Mouse (Mus musculus) adrenal gland (tissue): ENCODE data around the gene Spi1.
"Not testable (repeated sequence)": the region's sequence is repeated elsewhere in the genome, so short reads cannot be mapped to it uniquely, and the experiment has no call there.

Source experiments
- intact Hi-C: fragments of 180-260 bp; cut with DNase I; formaldehyde crosslinking; loops from one replicate; pipeline ENCODE4 v1.15.1; 2025

The Spi1 gene

DNA sequence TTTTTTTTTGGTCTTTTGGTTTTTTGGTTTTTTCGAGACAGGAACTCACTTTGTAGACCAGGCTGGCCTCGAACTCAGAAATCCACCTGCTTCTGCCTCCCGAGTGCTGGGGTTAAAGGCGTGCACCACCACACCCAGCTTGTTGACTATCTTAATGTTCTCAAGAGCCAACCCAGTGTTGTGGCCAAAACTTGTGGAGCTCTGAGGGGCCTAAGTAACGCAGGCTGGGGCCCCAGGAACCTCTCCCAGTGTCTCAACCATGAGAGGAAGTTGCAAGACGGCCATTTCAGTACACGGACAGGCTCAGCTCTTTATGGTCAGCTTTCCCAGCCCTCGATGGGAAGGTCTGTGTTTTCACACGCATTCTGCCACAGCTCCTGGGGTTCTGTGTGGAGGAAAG lies 6.8 kb downstream of the Spi1 start:
- intact Hi-C loops = no loop called here

- intact Hi-C loops = no loop called here
These were observed 8.0 kb downstream of the Spi1 start for GRCm38 (mm10) chr2:91090208-91090607.

GRCm38 (mm10) chr2:91090827-91091226 lies 8.6 kb downstream of the Spi1 start:
- intact Hi-C loops = no loop called here

DNA sequence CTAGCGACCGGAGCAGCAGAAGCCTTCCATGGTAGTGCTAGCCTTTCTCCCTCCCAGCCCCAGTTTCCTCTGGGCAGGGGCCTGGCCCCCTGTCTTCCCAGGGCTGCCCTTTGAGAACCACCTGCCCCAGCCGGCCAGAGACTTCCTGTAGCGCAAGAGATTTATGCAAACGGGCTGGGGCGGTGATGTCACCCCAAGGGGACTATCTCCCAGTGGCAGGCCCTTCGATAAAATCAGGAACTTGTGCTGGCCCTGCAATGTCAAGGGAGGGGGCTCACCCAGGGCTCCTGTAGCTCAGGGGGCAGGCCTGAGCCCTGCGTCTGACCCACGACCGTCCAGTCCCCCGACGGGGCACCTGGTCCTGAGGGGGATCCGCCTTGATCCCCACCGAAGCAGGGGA lies 14.3 kb downstream of the Spi1 start:
- intact Hi-C loops = no loop called here

DNA sequence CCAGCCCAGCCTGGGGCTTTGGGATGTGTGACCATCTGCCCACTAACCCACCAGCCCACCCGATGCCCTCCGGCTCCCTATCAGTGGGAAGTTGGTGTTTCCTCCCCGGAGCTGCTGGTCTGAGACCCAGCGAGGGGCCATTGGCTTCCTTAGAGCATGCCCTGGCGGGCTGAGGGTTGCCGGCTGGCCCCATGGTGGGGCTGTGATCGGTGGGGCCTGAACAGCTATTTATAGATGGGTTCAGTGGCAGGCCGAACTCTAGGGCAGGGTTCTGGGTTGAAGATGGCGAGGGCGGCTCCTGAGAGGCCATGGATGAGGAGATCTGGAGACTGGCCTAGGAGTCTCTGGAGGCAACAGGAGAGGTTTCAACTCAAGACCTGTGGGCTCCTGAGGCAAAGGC lies 14.8 kb downstream of the Spi1 start:
- intact Hi-C loops = no loop called here

DNA sequence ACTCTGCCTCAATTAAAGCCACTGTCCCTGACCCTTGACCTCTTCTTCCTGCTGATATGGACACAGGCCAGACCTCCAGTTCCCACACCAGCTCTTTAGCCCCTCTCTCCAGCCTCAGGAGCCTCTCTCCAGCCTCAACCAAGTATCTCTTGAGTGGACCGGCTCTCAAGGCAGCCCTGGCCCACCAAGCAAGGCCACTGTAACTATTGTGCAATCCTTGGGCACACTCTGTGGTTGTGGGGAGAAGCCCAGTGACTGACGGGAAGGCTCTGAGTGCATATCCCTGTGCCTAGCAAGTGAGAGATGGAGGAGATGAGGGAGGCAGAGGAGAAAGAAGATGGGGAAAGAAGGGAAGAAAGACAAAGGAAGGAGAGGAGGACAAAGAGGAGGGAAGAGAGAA lies 16.0 kb downstream of the Spi1 start:
- intact Hi-C loops = no loop called here

DNA sequence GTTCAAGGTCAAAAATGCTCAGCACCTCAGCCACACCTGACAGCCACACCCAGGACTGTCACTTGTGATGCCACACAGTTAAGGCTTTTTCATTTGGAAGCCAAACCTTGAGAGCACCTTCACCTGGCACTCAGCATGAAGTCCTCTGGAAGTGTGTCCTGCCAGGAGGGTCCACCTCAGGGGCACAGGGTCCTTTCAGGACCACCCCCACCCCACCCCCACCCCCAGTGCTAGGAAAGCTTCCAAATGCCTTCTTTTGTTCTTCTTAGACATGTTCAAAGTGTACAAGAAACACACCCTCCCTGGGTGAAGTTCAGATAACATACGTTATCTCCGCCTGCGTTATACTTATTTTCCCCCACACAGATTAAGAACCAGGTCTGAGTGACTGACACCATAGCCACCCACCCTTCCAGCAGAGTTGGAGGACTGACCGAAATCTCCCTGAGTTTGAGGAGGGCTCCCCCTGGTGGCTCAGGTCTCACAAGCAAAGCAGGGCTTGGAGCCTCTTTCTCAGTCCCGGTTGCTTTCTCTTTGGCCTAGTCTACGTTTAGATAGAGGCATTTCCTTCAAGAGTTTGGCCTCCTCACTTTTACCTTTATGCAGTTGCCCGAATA lies 19.0 kb downstream of the Spi1 start:
- intact Hi-C loops = loop anchor here (1.0 kb wide), 1 partner anchor 31 kb away; the partner anchor contains the start of gene Slc39a13

DNA sequence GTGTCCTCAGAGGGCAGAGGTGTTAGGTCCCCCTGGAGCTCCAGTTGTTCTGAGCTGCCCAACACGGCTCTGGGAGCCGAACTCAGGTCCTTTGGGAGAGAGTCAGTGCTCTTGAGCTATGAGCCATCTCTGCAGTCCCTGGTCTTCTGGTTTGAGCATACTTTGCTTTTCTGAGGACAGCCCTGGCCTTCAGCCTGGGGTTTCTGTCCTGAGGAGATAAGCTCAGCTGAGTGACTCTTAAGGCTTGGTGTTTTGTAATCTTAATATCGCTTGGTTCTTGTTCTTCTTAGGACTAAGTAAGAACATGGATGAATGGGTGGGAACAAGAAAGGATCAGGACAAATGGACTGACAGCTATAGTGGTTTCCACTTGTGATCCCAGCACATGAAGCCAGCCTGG lies 26.0 kb downstream of the Spi1 start:
- intact Hi-C loops = no loop called here

GRCm38 (mm10) chr2:91109241-91109640 lies 27.1 kb downstream of the Spi1 start:
- intact Hi-C loops = no loop called here

GRCm38 (mm10) chr2:91109807-91110385 lies 27.7 kb downstream of the Spi1 start:
- intact Hi-C loops = no loop called here

DNA sequence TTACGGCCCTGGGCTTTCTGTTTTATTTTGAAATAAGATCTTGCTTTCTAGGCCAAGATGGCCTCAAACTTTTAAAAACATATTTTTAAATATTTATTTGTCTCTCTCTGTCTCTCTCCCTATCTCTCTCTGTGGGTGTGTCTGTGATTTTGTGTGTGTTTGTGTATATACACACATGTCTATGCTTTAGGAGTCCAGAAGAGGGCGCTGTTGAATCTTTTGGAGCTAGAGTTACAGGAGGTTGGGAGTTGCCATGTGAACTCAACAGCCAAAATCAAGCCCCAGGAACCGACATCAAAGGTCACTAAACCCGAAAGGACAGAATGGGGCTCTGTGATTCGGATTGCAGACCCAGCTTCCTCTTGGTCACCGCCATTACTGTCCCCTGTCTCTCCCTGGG lies 28.2 kb downstream of the Spi1 start:
- intact Hi-C loops = no loop called here

DNA sequence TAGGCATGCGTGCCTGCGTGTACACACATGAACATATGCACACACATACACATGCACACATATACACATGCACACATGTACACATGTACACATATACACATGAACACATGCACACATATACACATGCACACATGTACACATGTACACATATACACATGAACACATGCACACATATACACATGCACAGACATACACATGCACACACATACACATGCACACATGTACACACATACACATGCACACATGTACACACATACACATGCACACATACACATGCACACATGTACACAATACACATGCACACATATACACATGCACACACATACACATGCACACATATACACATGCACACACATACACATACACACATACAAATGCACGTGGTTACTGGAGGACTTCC lies 29.6 kb downstream of the Spi1 start:
- intact Hi-C loops = not testable (repeated sequence)

DNA sequence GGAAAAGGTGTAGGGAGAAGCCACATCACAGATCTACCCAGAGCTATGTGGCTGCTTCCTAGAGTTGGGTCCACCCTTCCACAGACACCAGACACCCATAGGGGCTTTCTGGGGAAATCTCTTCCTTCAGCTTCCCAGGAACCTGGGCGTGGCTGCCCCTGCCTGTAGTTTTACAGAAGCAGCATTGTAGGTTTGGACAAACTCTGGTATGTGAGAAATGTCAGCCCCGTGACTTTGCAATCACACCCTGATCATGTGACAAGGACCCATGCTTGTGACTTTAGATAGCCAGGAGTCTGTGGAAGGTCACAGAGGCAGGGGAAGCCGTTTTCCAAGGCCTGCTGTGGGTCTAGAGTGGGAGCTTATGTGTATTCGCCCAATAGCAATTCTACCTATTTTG lies 30.3 kb downstream of the Spi1 start:
- intact Hi-C loops = no loop called here

GRCm38 (mm10) chr2:91113334-91113733 lies 31.1 kb downstream of the Spi1 start:
- intact Hi-C loops = no loop called here

- intact Hi-C loops = no loop called here
These were observed 31.7 kb downstream of the Spi1 start for GRCm38 (mm10) chr2:91113852-91114251.

GRCm38 (mm10) chr2:91114781-91115577 lies 32.8 kb downstream of the Spi1 start:
- intact Hi-C loops = loop anchor here (5.0 kb wide), 4 partner anchors 37 to 367 kb away; no protein-coding TSS in a partner anchor

DNA sequence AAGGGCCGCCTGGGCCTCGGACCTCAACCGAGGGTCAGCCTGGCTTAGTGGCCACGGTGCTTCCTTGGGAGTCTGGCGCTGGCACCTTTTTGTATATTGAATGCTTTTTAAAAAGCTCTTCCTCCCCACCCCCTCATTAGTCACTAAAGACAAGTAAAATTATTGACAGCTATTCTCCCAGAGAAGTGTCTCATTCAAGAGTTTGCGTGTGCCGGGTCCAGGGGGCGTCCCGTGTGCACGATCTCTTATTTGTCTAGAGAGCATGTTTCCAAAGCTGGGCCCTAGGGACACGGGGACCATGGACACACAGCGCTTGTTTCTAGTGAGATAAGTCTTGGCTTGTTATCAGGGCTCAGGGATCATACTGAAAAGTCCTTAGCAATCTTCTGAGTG lies 33.4 kb downstream of the Spi1 start:
- intact Hi-C loops = loop anchor here (5.0 kb wide), 4 partner anchors 37 to 367 kb away; no protein-coding TSS in a partner anchor

DNA sequence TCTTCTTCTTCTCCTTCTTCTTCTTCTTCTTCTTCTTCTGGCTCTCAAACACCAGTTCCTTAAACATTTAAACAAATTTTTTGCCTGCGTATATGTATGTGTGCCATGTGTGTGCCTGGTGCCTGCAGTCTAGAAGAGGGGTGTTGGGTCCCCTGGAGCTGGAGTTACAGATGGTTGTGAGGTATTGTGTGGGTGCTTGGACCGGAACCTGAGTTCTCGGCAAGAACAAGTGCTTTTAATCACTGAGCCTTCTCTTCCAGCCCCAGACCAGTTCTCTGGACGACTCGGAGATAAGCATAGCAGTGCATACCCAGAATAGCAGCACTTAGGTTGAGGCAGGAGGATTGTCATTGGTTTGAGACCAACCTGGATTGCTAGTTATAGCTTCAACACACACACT lies 34.7 kb downstream of the Spi1 start:
- intact Hi-C loops = loop anchor here (5.0 kb wide), 4 partner anchors 35 to 365 kb away; no protein-coding TSS in a partner anchor

DNA sequence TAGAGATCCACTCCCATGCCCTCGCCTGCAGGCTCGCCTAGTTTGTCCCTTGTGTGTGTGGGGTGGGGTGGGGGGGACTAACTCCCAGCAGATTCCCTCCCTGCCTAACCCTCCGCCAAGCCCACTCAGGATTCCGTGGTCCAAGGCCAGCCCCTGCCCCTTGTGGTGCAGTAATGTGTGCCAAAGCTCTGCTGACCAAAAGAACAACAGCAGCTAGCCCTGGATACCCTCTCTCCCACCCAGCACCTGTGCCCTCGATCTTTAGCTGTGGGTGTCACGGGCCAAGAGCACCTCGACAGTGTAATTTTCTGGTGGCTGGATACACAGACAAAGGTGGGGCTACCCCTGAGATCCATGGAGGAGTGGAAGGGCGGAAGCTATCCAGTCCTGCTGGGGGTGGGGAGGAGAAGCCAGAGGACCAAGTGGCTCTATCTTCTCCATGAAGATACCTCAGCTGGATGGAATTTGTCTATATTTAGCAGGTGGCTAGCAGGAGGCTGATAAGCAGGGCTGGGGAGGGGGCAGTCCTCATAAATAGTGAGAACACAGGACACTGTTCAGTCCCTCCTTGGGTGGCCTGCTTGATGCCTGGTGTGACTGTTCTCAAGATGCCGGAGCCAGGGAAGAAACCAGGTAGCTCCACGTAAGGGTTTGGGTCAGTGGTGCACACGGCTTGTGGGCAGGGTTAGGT lies 35.5 kb downstream of the Spi1 start, which contains the start of gene Mybpc3:
Mybpc3 (plus strand) TSS at position 560 of the 691 bp plus-strand sequence.
- intact Hi-C loops = loop anchor here (5.0 kb wide), 4 partner anchors 35 to 365 kb away; no protein-coding TSS in a partner anchor

DNA sequence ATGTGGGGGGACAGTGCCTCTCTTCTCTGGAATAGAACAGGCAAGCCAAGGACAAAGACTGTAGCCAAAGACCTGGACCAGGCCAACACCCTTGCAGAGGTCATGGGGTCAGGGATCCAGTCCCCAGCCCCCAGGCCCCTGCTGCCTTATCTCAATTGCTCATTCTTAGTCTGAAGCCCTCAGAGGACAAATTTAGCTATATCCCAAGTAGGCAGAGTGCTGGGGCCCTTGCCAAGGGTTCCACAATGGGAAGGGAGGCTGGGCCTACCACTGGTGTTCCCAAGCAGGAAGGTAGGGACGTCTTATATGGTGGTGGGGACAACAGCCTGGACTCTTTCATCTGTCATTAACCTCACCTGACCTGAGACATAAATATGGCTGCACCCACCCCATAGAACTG lies 36.5 kb downstream of the Spi1 start:
- intact Hi-C loops = loop anchor here (5.0 kb wide), 4 partner anchors 34 to 364 kb away; no protein-coding TSS in a partner anchor

- intact Hi-C loops = loop anchor here (5.0 kb wide), 4 partner anchors 33 to 363 kb away; no protein-coding TSS in a partner anchor
These were observed 36.9 kb downstream of the Spi1 start for GRCm38 (mm10) chr2:91119061-91119460.
